Mouse (Mus musculus) bone marrow macrophage, adult 2 months (primary cell): Measurements from ENCODE around the gene Scamp1.

Source experiments
- CTCF ChIP-seq: IDR thresholded peaks from 2 replicates; pipeline ENCODE4 v1.5.1; 2012; ENCODE audit warnings: low read depth, mild to moderate bottlenecking, low read length, moderate library complexity
- POLR2A ChIP-seq: IDR thresholded peaks from 2 replicates; pipeline ENCODE4 v1.6.1; 2012; ENCODE audit warnings: mild to moderate bottlenecking, low read depth, low read length, borderline replicate concordance

- no peak for TF ChIP-seq CTCF
- no peak for TF ChIP-seq POLR2A
Observed at GRCm38 (mm10) chr13:94207973-94208372, 77.7 kb downstream of the Scamp1 start.
